Mouse (Mus musculus): ENCODE measurements at regions not wholly inside any gene's neighbourhood (a gene's known extent, or its start where the extent isn't known, plus 50 kb on each side); places are given as distances from the start of the nearest gene placed in this dataset.
A peak's percentile ranks its signal among the peaks of the same experiment; 100 is the strongest.

- no peak for DNase-seq
These were observed 81.8 kb upstream of the Hdac4 start for GRCm38 (mm10) chr1:92277199-92277747.

GRCm38 (mm10) chr1:92275388-92275787, 79.9 kb upstream of the Hdac4 start:
- DNase-seq: no peak

- no peak for DNase-seq
These were observed 78.3 kb upstream of the Hdac4 start for GRCm38 (mm10) chr1:92273760-92274159.

- DNase-seq: no peak
These were observed 76.3 kb upstream of the Hdac4 start for GRCm38 (mm10) chr1:92271676-92272291.

- peak; percentile 33 to 52 for DNase-seq
These were observed 75.1 kb upstream of the Hdac4 start for GRCm38 (mm10) chr1:92270486-92271058.

GRCm38 (mm10) chr1:92269464-92269863, 74.0 kb upstream of the Hdac4 start:
- DNase-seq: no peak

GRCm38 (mm10) chr1:92264941-92265340, 69.4 kb upstream of the Hdac4 start:
- DNase-seq: no peak

- DNase-seq: no peak
These were observed 64.4 kb upstream of the Hdac4 start for GRCm38 (mm10) chr1:92259715-92260392.

GRCm38 (mm10) chr1:92258026-92258425, 62.5 kb upstream of the Hdac4 start:
- peak in 1 of 2 experiments; percentile 15 for DNase-seq

- no peak for DNase-seq
These were observed 57.6 kb upstream of the Hdac4 start for GRCm38 (mm10) chr1:92253086-92253485.

- DNase-seq: no peak
These were observed 55.3 kb upstream of the Hdac4 start for GRCm38 (mm10) chr1:92250594-92251463.

Measured in kidney, adult 8-10 months (tissue).